Mouse (Mus musculus): ENCODE measurements around the gene Arntl.
"Not testable (repeated sequence)": the region's sequence is repeated elsewhere in the genome, so short reads cannot be mapped to it uniquely, and the experiment has no call there.

Arntl gene

GRCm38 (mm10) chr7:113249134-113249825, 42.0 kb downstream of the Arntl start:
- in situ Hi-C loops (cut with MboI, MseI): no loop called here

DNA sequence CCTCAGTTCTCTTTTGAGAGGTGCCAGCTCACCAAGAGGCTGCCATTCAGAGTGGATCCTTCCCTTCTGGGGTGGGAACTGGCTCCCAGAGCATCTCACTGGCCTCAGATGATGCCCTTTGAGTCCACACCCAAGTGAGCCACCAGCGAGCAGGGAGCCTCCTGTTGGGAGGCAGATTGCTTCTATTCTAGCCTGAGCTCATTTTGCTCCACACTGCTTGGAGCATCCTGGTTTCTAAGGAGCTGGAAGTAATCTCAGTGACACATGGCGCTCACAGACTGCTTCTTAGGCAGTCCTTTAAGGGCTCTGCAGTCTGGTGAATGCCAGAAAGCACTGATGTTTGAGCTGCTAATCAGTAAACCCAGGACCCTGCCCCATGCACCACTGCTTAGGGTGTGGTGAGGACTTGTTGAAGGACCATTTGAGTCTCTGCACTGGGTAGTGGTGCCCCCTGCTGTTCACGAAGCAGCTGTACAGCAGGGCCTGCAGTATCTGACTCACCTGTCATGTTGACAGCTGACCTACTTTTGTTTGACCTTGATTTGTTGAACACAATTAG, 43.2 kb downstream of the Arntl start:
- in situ Hi-C loops (cut with MboI, MseI): loop anchor here (5.0 kb wide), 1 partner anchor 108 kb away; no protein-coding TSS in a partner anchor

GRCm38 (mm10) chr7:113251001-113251400, 43.7 kb downstream of the Arntl start:
- in situ Hi-C loops (cut with MboI, MseI): loop anchor here (5.0 kb wide), 1 partner anchor 109 kb away; no protein-coding TSS in a partner anchor

GRCm38 (mm10) chr7:113251554-113251953, 44.3 kb downstream of the Arntl start:
- in situ Hi-C loops (cut with MboI, MseI): loop anchor here (5.0 kb wide), 1 partner anchor 109 kb away; no protein-coding TSS in a partner anchor

GRCm38 (mm10) chr7:113253777-113254405, 46.6 kb downstream of the Arntl start:
- in situ Hi-C loops (cut with MboI, MseI): loop anchor here (5.0 kb wide), 1 partner anchor 112 kb away; no protein-coding TSS in a partner anchor

GRCm38 (mm10) chr7:113256046-113256445, 48.8 kb downstream of the Arntl start:
- in situ Hi-C loops (cut with MboI, MseI): no loop called here

GRCm38 (mm10) chr7:113258430-113258829, 51.2 kb downstream of the Arntl start:
- in situ Hi-C loops (cut with MboI, MseI): no loop called here

DNA sequence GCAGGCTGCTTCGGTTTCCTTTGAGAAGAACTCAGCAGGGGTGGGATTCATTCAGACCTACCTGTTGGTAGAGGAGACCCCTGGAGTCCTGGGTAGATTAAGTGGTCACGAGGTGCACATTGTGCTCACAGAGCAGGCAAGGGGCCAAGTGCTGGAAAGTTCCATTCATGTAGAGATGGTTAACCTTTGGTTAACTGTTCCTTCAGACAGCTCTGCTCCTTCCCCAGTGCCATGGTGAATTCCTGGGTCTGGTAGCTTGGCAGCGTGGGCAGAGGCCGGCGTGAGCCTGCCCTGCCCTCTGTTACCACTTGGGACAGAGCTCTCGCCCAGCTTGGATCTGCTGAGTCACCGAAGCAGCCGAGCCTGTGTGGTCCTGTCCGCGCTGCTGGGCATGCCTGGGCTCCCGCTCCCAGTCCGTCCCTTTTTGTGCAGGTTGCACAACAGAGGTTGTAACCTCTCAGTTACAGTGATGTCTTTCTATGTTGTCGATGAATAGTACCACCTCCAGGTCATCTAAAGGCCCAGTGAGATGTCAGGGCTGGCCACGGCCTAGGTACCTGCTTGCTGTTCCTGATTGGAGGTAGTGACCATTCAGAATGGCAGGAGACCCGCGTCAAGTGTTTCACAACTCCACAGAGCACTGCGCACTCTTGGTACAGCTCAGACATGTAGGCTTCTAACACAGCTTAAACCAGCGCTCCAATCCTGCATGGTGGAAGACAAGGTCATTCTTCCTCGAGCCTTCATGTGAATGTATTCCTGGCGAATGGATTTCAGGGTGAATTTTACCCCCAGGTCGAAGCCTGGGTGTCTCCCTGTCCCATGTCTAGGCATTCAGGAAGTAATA, 53.3 kb downstream of the Arntl start:
- in situ Hi-C loops (cut with MboI, MseI): no loop called here

DNA sequence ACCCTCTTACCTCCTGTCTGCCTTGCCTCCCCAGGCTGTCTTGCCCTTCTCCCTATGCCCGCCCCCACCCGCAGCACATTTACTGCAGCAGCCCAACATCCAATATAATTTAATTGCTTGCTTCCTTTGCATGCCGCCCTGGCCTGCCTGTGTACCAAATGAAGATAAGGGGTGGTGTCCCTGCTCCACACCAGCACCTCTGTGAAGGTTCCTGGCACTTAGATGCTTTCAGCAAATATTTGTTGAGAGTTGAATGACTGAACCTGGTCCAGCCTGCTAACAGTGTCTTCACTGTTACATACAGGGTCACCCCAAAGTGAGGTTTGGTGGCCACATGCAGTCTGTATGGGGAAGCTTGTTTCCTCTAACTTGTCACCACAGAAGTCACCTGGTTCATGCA, 54.4 kb downstream of the Arntl start:
- in situ Hi-C loops (cut with MboI, MseI): no loop called here

- in situ Hi-C loops (cut with MboI, MseI): not testable (repeated sequence)
These were observed 55.5 kb downstream of the Arntl start for GRCm38 (mm10) chr7:113262510-113263467.

DNA sequence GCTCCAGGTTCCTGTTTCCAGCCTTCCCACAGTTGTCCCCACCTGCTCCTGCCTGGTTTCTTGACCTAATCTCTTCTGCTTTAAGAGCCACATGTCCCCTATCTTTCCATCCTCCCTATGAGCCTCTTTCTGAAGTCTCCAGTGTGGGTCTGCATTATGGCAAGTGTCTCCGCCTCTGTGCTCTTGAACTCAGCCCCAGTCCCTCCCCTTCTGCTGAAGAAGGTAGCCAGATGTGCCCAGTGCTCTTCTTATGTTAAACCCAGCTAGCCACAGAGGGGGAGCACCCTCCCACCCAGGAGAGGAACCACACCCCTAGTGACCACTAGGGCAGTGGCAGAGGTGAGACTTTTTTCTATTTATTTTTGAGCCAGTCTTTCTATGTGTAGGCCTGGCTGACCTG, 56.7 kb downstream of the Arntl start:
- in situ Hi-C loops (cut with MboI, MseI): no loop called here

GRCm38 (mm10) chr7:113268287-113268686, 61.0 kb downstream of the Arntl start:
- in situ Hi-C loops (cut with MboI, MseI): no loop called here

DNA sequence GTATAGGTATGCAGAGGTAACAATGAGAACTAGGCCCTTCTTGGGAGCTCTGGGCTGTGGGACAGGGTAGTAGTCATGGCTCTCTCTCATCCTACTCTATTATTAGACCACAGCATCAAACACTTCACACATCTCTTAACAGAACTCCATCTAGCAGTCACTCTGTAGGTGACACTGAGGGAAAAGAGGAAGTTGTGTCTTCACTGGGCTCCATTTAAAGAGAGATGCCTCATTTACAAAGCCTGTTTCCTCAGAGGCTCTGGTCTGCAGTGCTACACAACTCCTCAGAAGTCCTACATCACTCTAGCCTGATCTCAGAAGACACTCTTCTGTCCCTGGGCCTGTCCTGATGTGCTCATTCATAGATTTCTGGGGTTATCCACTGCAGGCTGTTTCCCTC, 61.8 kb downstream of the Arntl start:
- in situ Hi-C loops (cut with MboI, MseI): no loop called here

GRCm38 (mm10) chr7:113269921-113270320, 62.7 kb downstream of the Arntl start:
- in situ Hi-C loops (cut with MboI, MseI): no loop called here

DNA sequence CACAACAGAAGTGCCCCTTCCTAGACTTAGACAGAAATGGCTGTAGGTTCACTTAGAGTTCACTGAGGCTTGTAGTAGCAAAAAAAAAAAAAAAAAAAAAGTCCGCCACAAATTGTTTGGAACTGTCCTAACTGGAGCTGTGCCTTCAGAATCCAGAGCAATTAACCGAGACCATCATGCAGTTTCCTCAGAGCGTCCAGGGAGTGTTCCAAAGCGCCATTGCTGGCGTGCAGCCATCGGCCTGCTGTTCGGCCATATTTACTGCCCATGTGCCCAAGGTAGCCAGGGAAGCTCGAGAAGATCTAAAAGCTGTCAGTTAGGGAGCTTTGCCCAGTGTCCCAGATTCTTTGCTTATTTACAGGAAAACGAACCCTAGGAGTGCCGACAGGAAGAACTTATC, 63.3 kb downstream of the Arntl start:
- in situ Hi-C loops (cut with MboI, MseI): no loop called here

DNA sequence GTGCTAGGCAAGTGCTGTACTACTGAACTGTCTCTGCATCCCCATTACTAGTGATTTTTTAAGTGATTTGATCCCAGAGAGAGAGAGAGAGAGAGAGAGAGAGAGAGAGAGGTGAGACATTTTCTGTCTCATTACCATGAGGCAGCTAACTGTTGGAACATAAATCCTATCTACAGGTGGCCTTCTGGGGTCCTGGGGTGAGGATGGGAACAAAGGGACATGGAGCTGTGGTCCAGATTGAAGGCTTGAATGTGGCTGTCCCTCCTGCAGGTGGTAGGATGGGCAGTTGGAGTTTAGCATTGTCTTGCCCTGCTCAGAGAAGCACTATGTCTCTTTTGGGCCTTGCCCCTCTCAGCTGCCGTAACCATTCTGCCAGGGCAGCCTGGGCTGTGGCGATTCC, 63.7 kb downstream of the Arntl start:
- in situ Hi-C loops (cut with MboI, MseI): no loop called here

DNA sequence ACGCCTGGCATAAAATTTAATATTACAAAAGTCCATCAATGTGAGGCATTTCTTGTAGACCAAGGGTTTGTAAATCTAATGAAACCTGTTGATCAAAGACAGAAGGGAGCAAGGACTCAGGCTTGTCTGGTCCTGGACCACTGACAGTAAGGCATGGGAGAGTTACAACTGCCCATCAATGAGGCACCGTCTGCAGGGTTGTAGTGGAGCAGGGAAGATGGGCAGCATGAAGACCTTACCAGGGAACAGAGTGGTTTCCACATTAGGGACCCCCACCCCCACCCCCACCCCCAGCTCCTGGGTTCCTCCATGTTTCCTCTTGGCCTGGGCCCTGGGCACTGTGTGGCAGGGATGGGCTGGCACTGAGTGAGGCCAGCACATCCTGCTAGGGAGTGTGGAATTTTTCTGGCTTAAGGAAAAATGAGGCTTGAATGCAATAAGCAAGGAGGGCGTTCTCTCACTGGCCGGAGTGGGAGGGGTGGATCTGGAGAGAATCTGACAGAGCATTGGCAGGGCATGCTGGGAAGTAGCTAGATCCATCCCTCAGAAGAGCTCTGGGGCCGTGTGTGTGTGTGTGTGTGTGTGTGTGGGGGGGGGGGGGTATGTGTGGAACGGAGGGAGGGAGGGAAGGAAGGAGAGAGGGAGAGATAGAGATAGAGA, 65.2 kb downstream of the Arntl start:
- in situ Hi-C loops (cut with MboI, MseI): no loop called here

DNA sequence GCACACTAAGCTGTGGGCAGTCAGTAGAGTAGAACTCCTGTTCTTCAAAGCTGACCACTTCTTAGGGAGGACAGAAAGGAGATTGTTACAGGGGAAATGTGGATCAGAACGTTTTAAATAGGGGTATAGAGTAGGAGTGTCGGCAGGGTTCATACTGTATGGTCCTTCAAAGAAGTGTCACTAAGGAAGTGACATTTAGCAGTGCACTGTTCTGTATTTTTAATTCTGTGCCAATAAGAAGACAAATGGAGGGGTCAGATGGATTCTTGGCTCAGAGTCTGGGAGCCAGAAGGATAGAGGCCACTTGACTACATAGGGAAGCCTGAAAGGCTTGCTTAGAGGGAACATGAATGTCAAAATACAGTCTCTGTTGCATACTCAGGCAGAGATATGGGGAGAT, 70.0 kb downstream of the Arntl start:
- in situ Hi-C loops (cut with MboI, MseI): no loop called here

DNA sequence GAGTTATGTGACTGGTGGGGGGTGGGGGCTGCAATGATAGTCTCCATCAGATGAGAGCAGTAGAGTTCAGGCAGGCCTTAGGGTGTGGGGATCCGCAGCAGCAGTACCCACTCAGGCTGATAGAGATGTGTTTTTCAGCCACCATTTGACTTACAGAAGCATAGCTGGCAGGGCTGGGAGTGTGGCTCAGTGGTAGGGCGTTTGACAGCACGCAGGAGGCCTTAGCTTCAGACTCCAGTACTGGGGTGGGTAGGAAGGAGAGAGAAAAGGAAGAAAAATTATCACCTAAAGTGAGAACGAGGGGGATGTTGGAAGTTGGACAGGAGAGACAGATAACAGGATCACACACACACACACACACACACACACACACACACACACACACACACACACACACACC, 71.2 kb downstream of the Arntl start:
- in situ Hi-C loops (cut with MboI, MseI): no loop called here

GRCm38 (mm10) chr7:113279246-113279645, 72.0 kb downstream of the Arntl start:
- in situ Hi-C loops (cut with MboI, MseI): no loop called here

Measured in T-helper 2 cell (primary cell).